Mouse (Mus musculus): ENCODE measurements around the gene Sec22a.

Sec22a gene

DNA sequence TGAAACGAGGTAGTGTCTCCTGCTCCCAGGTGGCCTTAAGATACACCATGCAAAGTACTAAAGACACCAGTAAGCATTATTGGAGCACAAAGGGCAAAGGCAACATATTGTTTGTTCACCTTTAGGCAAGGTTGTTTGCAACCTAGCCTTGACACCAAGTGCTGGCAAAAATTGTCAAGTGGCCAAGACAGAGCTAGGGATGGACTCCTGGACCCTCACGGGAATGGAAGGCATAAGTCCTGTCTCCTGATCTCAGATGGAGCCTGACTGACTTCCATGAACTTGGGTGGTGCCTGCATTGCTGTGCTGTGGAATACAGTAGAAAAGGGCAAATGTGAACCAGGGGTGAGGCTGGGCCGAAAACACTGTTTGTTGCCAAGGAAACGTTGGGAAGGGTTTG, 54.1 kb downstream of the Sec22a start:
- no peak for DNase-seq

DNA sequence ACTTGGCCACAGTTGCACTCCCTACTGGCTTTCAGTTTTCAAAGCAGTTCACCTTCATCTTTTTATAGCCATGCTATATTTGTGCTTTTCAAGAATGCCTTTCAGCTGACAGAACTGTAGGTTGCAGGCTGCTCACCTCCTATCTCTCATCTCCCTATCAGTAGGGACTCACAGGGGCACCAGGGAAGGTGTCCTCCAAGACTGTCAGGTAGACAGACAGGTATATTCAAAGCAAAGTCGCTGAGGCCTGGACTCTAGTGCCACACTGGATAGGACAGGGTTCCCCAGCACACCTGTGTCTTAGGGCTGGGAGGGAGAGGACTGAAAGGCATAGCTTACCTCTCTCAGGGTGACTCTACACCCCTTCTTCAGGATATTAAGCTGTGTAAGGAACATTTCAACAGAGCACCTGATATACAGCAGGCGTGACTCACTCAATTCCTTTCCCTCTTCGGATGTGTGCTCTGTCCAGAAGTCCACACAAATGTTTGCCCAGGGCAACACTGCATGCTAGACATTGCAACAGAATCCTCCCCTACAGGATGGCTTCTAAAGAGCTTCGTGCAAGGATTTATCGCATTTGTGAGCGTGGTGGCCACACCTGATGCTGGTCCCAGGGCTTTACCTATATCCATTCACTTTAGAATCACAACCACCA, 55.1 kb downstream of the Sec22a start:
- DNase-seq, result no peak

DNA sequence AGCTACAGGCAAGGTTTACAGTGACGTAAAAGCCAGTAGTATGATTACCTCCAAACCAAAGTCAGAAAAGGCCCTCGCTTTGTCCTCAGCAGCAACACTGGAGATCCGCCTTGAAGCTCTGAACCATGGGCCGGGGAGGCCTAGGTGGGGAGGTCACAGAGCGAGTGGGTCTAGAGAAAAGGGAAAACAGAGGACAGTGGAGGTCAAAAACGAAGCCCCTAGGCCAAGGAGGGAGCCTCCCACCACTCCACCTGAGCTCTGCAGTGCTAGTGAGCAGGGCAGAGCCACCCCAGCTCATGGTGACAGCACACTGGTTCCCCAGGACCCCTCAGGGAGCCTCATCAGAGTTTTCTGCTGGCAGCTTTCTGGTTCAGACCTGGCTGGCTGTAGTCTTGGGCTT, 55.7 kb downstream of the Sec22a start:
- DNase-seq, result no peak

DNA sequence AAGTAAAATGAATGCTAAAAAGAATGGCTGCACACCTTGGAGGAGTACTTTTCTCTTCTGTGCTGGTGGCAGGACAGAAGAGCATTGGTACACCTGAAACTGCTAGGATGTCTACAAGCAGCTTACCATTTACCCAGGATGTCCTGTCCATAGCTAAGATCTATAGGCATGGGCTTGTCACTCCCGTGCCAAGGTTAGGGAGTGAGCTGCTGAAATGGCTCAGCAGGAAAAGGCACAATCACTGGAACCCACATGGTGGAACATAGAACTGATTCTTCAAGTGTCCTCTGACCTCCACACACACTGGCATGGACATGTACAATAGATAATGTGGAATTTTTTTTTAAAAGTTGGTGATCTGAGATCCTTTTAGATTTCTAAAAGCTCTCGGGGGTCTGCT, 56.4 kb downstream of the Sec22a start:
- no peak for DNase-seq

DNA sequence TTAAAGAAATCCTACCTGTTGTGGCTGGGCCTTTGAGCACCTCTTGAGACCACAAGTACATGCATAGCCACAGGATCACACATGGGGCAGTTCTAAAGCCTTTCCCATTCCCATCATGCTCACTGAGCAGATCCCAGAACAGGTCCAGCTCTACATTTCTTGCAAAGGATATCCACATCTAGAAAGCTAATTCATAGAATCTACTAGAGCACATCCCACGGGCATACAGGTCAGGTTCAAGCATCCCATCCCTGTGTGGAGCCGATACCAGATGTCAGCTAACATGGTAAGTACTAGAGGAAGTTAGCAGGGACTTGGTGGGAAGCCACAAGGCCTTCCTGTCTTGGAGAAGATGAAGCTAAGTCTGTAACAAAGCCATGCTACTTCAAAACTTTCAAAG, 57.1 kb downstream of the Sec22a start:
- no peak for DNase-seq

DNA sequence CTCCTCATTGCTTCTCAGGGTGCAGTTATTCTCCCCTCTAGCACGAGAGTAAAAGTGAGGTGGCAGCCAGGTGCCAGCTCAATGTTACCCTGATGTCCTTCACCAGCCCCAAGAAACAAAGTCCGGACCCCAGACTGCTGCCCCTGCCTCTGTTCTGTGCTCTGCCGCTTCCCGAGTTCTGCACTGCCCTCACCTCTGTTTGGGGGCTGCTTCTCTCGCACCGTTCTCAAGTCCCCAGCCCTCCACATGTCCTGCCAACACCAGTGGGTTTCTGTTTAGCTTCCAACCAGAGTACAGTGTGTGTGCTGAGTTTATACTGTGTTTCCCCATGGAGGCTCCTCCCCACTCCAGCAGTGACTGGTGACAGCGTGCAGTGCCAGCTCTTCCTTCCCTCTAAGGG, 58.5 kb downstream of the Sec22a start:
- DNase-seq, result no peak

DNA sequence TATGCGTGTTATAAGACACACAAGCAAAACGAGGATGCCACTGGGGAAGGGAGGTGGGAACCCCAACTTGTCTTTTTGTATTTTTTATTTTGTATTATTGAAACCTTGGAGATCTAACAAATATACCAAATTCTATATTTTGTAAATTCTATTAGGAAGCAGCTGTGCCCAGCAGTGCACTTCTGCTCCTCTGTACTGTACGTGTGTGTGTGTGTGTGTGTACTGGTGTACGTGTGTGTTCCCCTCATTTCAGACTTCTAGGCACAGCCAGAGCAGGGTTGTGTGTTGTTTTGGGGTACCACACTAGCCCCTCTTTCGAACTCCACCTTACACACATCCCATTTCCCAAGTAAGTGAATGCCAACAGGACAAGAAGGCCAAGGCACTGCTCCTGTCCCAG, 59.3 kb downstream of the Sec22a start:
- DNase-seq, result no peak

DNA sequence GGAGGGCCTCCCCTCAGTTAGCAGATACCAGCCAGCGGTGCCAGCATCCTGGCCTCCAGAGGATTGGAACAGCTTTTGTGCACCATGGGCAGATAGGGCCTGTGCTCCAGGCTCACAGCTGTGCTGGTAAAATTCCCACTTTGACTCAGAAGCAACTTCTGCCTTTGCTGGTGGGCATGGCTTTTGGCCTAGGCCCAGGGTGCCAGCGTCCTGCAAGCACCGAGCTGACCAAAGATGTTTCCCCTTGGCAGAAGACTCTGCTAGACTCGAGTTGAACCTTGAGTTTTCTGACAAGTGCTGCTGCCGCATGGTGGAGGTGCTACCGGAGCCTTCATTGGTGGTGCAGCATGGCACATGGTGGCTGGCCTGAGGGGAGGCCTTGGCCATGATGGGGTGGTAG, 60.0 kb downstream of the Sec22a start:
- no peak for DNase-seq

DNA sequence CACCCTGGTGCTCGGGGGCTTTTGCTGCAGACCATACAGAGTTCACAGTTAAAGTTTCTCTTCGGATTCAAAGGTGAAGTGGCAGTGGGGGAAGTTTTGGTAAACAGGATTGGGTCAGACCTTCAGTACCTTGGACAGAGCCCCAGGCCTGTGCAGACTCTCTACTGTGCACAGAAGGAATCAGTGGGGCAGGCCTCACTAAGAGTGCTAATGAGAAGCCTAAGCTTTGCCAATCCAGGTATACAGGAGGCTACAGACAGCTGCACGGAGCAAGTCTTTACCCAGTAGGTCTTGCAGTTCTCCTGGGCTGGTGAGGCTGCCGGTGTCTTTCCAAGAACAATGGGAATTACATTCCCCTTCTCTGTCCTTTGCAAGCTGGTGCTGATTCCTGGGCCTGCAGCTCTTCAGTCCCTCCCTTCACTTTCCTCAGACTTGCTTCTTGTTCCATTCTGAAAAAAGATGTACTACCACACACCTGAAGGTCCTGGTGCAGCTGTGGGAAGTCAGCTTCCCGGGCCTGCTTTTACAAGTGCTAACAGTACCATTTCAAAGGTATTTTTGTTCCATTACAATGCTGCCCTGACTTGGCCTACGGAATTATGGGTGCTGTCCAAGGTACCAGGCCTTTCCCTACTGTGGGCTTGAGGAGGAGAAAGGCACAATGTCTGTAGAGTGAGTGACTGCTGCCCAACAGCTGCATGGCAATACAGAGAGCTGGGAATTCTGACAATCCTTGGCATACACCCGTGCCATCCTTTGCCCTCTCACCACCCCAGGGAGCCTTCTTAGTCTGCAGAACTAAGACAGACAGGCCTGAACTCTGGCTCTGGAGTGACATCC, 61.1 kb downstream of the Sec22a start:
- DNase-seq, result no peak

DNA sequence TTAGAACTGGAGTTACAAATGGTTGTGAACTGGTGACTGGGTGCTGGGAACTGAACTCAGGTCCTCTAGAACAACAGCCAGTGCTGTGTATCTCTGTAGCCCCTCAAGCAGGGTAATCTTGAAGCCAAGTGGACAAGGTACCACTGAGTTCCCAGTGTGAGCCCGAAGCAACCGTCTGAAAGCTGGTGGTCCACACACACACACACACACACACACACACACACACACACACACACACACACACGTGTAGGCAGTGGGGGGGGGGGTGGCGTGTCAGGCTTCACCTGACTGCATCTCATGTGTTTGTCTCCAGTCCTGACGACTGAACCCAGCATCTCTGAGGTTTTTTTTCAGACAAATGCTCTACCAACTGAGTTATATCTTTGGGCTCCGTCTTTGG, 63.6 kb downstream of the Sec22a start:
- DNase-seq, result no peak

DNA sequence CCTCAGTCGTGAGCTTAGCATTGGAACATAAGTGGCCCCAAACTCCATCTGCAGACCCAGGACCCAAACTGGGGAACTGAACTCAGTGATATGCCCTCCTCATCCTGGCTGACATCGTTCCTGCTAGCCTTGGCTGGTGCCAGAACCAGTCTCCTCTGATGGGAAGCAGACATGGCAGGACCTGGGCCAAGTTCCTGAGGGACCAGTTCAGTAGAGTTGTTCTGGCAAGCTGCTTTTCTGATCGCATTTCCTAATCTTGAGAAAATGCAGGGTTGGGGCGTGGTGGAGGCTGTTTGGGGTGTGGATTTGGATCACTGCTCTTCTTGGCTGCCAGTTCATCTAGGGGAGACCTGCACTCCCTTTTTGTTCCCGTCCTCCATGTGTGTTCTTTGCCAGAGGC, 65.9 kb downstream of the Sec22a start:
- DNase-seq, result no peak

DNA sequence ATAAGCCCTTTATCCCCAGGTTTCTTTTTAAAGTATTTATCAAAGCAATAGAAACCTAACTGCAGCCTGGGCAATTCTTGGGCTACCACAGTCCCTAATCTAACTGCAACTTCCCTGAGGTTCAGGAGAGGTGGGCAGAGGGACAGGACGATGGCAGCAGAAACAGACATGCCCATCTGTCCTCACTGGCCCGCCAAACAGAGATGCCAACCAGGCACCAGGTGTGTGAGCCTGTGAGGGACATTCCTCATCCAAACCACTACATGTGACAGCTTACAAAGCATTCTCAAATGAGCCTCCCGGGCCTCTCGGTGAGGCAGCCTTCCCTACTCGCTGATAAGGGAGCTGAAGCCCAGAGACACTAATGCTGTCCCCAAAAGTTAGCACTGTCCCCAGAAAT, 76.5 kb downstream of the Sec22a start:
- no peak for DNase-seq

DNA sequence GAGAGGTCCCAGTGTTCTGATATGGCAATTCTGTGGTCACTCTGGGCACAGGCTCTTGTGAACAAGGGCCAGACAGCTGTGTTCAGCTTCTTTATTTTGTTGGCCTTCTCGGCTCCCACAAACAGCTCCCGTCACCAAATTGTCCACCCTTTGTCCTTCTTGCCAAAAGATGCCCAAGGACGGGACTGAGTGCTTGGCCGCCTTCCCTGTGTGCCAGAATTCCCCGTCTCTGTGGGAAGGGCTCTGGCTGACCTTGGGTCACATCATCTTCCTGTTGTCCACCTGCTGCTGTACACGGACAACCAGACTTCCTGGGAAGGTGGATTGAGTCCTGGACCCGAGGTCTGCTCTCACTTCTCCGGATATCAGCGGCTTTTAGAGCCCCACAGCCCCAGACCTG, 77.9 kb downstream of the Sec22a start:
- no peak for DNase-seq

DNA sequence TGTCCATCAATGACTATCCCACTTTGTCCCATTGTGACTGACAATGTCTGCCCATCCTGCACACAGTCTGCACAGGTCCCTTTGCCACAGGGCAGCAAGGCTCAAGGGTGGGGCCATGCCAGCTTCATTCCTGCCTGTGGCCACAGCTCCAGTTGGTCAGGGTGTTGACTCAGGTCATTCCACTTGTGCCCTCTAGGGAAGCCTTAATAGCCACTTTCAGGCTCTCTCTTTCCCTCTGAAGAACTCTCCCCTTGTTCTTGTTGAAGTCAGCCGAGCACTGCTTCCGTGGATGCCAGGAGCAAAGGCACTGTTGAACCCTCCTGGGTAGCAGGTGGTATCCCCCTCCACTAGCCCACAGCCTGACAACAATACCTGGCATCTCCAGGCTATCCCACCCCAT, 81.3 kb downstream of the Sec22a start:
- DNase-seq, result no peak

DNA sequence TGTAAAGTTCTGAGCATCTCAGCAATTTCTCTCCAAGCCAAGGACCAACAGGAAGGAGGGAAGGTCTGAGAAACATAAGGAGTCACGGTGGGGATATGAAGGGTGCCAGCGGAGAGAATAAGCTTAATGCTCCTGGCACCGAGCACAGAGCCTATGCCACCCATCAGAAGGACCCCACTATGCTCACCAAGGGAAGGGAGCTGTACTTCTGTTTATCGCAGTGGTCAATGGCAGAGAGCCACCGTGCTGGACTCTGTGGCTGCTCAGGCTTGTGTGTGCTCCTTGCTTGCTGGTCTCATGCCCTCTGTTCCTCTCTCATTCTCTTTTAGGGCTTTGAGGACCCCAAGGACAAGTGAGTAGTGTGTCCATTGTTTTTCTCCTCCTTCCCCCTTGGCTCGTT, 85.6 kb downstream of the Sec22a start:
- no peak for DNase-seq

DNA sequence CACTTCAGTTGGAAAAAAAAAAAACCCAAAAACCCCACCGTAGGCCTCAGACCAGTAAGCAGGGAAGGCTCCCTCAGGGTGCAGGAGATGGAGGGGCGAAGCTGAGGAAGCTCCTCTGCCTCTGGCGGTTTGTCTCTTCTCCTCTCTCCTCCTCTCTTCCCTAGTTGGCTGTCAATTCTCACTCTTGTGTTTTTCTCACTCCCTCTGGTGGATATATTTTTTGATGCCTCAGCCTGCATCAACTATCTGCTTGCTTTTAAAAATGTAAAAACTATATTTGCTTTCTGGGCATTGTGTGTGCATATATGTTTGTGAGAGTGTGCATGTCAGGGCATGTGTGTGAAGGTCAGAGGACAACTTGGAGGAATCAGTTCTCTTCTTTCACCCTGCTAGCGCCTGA, 91.3 kb downstream of the Sec22a start:
- no peak for DNase-seq

DNA sequence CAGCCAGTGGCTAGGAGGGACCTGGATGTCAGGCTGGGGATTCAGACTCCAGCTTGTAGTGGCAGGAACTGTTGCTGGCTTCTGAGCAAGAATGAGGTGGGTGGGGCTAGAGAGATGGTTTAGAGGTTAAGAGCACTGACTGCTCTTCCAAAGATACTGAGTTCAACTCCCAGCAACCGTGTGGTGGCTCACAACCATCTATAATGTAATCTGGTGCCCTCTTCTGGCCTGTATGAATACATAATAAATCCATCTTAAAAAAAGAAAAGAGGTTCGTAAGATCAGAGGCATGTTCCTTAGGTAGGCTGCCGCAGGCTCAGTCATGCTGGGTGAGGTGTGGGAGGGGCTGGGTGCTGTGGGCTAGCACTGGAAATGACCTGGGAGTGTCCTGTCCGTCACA, 92.1 kb downstream of the Sec22a start:
- DNase-seq, result no peak

DNA sequence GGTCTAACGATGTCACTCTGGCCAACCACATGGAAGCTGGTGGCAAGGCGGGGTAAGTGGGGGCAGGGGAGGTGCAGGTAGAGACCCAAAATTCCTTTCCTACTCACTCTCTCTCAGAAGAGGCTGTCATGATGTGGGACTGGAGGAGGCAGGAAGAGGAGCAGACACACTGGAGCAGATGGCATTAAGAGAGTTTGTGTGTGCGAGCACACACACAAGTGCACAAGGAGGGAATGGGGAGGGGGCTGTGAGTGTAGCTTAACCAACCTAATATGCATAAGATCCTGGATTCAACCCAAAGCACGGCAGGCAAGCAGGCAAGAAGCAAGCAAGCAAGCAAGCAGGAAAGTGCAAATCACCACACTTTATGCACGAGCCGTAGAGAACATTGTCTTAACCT, 92.8 kb downstream of the Sec22a start:
- no peak for DNase-seq

DNA sequence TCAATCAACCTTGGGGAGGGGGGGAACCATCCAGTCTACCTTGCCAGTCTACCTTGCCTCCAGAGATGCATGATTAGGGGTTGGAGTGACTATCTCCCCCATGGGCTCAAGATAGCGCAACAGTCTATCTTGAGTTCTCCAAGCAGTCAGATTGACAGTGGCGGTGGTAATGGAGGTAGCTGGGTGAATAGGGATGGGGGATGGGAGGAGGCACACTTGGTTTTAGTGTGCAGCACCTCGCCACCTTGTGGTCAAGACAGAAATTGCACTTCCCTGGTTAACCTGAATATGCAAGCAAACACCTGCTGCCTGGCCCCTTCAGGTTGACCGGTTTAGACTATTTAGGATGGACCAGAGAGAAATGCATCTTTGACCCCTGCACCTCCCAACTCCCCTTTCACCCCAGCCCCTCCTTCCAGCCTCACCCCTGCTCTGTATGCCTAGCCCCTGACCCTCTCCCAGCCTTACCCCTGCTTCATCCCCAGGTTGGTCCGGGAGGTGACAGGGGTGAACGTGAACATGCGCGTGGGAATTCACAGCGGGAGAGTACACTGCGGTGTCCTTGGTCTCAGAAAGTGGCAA, 93.3 kb downstream of the Sec22a start:
- peak; percentile 87 for DNase-seq
